Mouse (Mus musculus) cortical plate, adult 2 months (tissue): ENCODE measurements at regions not wholly inside any gene's neighbourhood (a gene's known extent, or its start where the extent isn't known, plus 50 kb on each side); places are given as distances from the start of the nearest gene placed in this dataset.

Source experiments
- H3K27ac ChIP-seq: fragments of 200-500 bp; 2 replicates; pipeline ENCODE4 v1.5.1; 2012; ENCODE audit warnings: low read length, control low read depth, inconsistent platforms; ENCODE audit not compliant: insufficient read depth
- H3K4me1 ChIP-seq: fragments of 200-500 bp; 2 replicates; pipeline ENCODE4 v1.6.1; 2011; ENCODE audit warnings: low read length; ENCODE audit not compliant: control insufficient read depth, insufficient read depth
- H3K4me3 ChIP-seq: fragments of 200-500 bp; 2 replicates; pipeline ENCODE4 v1.5.1; 2011; ENCODE audit warnings: mild to moderate bottlenecking, low read length, control low read depth; ENCODE audit not compliant: insufficient read depth
- CTCF ChIP-seq: fragments of 200-500 bp; IDR thresholded peaks from 2 replicates; pipeline ENCODE4 v1.5.1; 2011; ENCODE audit warnings: mild to moderate bottlenecking, control low read depth, low read length; ENCODE audit not compliant: insufficient read depth; ENCODE audit errors: extremely low read depth
- POLR2A ChIP-seq: fragments of 200-500 bp; IDR thresholded peaks from 2 replicates; pipeline ENCODE4 v1.6.1; 2011; ENCODE audit warnings: mild to moderate bottlenecking, low read length, control low read depth; ENCODE audit not compliant: insufficient read depth; ENCODE audit errors: extremely low read depth

GRCm38 (mm10) chr17:80891656-80892055, 52.8 kb upstream of the Tmem178 start:
- H3K4me1 ChIP-seq = no peaks in the 10 kb centered on the region
- no peak for TF ChIP-seq POLR2A
- TF ChIP-seq CTCF = no peak

DNA sequence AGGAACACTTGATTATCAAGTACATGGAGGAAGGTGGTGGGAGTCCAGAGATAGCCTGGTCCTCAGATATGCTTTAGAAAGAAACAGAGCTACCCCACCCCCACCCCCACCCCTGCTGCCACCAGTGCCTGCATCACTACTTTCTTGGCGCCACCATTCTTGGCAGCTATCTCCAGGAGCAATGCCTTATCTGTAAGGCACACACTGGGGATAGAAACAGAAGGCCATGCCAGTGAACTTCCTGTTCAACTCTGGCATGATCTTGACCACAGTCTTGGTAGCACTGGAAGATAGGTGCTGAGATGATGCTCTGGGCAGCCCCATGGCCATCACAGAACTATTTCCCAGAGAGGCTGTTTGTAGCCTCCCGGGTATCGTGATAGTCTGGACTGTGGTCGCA, 55.3 kb upstream of the Tmem178 start:
- Histone ChIP-seq H3K4me3 (no peak overlapping the region), H3K27ac (no peak overlapping the region), H3K4me1 (no peaks in the 10 kb centered on the region)
- TF ChIP-seq POLR2A (no peak), CTCF (no peak)

More at GRCm38 (mm10) chr17:80891656-80892055, 52.8 kb upstream of the Tmem178 start:
- H3K27ac ChIP-seq = no peak overlapping the region
- no peak overlapping the region for H3K4me3 ChIP-seq

GRCm38 (mm10) chr17:80887749-80888119, 56.7 kb upstream of the Tmem178 start:
- no peak overlapping the region for H3K4me3 ChIP-seq
- H3K27ac ChIP-seq = no peak overlapping the region
- no peak for TF ChIP-seq CTCF
- no peak for TF ChIP-seq POLR2A
- no peaks in the 10 kb centered on the region for H3K4me1 ChIP-seq

DNA sequence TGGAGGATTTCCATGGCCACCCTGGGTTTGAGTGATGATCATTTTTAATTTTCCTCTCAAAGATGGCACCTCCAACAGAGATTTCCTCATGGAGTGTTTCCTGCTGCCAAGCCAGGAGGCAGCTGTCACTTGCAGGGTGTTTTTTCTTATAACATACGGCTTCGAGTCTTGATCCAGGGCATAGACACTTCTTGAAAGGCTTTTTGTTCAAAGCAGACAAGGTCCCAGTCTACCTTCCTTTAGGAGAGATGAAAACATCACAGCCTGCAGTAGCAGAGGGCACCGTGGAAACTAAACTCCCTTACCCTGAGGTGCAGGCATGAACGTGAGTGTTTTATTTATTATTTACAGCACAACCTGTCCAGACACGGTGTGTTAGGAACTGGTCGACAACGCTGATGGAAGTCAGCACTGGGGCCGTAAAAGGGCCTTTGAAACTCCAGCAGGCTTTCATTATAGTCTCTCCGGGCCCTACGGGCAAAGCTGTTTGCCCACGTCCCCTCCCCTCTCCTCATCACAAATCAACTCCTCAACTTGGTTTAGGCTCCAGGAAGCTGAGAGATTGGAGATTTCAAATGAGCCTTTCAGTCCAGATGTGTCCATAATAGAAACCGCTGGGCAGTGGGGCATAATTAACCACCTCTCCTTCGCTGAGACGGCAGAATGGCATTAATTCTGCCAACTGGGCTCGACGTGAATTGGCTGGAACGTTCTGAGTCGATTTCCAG, 57.2 kb upstream of the Tmem178 start:
- H3K4me3 ChIP-seq = no peak overlapping the region
- TF ChIP-seq CTCF (no peak), POLR2A (no peak)
- no peak overlapping the region for H3K27ac ChIP-seq
- no peaks in the 10 kb centered on the region for H3K4me1 ChIP-seq

DNA sequence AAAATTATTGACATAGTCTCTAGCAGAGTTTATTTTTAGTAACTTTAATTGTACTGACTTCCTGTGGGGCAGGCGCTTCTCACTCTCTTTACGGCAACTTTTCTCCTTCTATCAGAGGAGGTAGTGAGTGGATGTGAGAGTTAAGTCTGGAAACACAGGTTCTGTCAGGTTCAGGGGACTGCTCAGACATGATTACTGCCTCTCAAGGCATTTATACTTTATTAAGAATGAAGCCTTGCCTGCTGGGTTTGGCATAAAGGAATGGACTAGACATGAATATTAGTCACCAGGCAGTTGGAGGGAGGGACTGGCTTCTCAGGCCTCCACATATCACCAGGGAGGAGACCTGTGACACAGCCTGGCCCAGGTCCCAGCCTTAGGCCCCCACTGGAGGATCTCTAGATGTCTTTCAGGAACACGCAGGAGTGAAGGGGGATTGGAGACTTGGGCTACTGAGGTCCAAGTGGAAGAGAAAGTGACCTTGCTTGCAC, 58.2 kb upstream of the Tmem178 start:
- Histone ChIP-seq H3K4me3 (no peak overlapping the region), H3K27ac (no peak overlapping the region), H3K4me1 (no peaks in the 10 kb centered on the region)
- no peak for TF ChIP-seq POLR2A
- no peak for TF ChIP-seq CTCF

DNA sequence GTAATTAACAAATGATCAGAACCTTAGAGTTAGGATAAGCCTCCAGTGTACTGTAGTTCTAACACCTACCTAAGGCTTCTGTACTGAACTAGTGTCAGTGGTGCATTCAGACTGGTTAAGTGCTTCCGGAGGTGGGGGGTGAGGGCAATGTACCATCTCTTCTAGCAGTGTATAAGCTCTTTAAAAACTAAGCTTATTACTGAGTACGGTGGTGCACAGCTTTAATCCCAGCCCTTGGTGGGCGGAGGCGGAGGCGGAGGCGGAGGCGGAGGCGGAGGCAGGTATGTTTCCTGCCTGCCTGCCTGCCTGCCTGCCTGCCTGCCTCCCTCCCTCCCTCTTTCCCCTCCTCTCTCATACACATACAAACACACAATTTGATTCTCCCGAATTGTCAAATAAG, 58.7 kb upstream of the Tmem178 start:
- Histone ChIP-seq H3K27ac (no peak overlapping the region), H3K4me3 (no peak overlapping the region), H3K4me1 (no peaks in the 10 kb centered on the region)
- TF ChIP-seq CTCF (no peak), POLR2A (no peak)

DNA sequence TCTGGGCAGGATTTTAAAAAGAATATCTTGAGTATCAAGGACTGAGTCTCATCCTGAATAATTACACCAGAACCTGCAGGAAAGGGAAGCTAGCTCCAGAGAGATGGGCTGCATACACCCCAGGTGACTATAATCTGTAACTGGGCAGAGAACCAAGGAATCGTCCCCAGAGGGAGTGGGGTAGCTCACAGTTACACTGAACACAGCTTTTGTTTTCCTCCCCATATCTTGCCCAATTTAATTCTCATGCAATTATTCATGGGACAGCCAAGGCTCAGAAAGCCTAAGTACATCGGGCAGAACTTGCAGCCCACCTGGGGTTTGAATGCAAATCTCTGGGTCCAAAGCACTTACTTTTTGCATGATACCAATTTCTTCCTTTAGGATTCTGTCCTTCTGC, 59.5 kb upstream of the Tmem178 start:
- TF ChIP-seq CTCF = no peak
- no peak overlapping the region for H3K4me3 ChIP-seq
- no peaks in the 10 kb centered on the region for H3K4me1 ChIP-seq
- no peak overlapping the region for H3K27ac ChIP-seq

GRCm38 (mm10) chr17:80882476-80882875, 62.0 kb upstream of the Tmem178 start:
- Histone ChIP-seq H3K4me3 (no peak overlapping the region), H3K4me1 (no peaks in the 10 kb centered on the region), H3K27ac (no peak overlapping the region)
- TF ChIP-seq POLR2A (no peak), CTCF (no peak)

GRCm38 (mm10) chr17:80880325-80880724, 64.1 kb upstream of the Tmem178 start:
- H3K4me3 ChIP-seq = no peak overlapping the region
- no peaks in the 10 kb centered on the region for H3K4me1 ChIP-seq
- no peak for TF ChIP-seq POLR2A
- no peak for TF ChIP-seq CTCF
- no peak overlapping the region for H3K27ac ChIP-seq

GRCm38 (mm10) chr17:80875352-80876044, 68.9 kb upstream of the Tmem178 start:
- Histone ChIP-seq H3K4me3 (no peak overlapping the region), H3K27ac (no peak overlapping the region), H3K4me1 (no peaks in the 10 kb centered on the region)
- TF ChIP-seq CTCF (peak; percentile 41), POLR2A (no peak)
